Mouse (Mus musculus): ENCODE measurements around the gene Olfr524. TPM values are rescaled to one million over a fixed set of nuclear protein-coding genes. Genes with fewer than 3 reads are reported as not detected.

Gene Olfr524
- polyA plus RNA-seq (2014; fragmentation: Illumina TruSeq; extraction: RNeasy Lipid Tissue Mini Kit (QIAGEN cat#74804); ENCODE audit: low read depth, low replicate concordance): not detected

DNA sequence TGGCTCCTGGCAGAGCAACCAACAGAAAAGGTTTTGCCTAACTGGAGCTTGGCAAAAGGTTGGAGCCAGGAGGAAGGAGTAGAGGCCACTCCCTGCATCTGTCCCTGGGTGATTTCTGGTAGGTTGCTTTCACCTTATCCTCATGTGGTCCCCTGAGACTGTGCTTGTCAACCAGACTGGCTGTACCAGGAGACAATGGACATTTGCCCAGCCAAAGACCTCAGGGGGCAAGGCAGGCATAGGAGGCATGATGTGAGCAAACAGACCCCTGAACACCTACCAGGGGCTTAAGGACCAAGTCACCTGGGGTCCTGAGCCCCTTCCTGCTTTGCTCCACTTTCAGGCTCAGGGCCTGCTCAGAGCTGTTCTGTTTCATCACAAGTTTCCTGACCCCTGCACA is at the start of gene Olfr524:
Olfr524 (minus strand) TSS at position 101 of the 400 bp plus-strand sequence.

DNA sequence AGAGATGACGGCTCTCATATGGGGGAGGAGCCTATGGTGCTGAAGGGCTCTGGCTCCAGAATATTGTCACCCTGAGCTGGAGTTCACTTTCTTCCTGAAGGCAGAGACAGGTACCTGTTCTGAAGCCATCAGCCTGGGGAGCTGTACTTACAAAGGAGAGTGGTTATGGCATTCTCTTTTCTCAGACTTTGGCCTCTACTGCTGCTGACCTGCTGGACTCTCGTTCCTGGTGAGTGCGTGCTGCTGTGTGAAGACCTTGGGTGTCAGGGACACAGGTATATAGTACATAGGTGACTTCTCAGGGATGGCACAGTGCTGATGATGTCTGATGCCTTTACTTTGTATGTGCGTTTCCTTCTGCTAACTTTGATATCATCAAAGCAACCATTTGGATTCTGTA is 41.5 kb upstream of the Olfr524 start, which contains the start of gene 5830411N06Rik:
5830411N06Rik (plus strand) TSS at position 69 of the 400 bp plus-strand sequence.

DNA sequence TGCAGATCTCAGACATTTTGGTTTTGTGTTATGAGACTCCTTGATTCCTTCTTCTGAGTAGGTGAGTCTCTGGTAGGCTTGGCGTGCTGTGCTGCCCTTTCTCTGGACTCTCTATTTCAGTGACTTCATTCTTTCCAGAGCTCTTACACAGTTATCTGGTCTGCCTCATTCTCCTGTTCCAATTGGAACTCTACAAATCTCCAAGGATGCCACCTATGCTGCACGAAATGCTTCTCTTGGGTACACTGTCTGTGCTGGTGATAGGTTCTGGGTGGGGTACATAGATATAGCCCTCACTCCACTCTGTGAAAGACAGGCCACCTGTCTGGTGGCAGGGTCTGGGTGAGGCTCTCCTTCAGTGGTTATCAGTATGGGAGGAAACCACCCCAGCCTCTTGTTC is 12.2 kb upstream of the Olfr524 start, which contains the start of gene Cd163l1:
Cd163l1 (plus strand) TSS at position 301 of the 400 bp plus-strand sequence.

DNA sequence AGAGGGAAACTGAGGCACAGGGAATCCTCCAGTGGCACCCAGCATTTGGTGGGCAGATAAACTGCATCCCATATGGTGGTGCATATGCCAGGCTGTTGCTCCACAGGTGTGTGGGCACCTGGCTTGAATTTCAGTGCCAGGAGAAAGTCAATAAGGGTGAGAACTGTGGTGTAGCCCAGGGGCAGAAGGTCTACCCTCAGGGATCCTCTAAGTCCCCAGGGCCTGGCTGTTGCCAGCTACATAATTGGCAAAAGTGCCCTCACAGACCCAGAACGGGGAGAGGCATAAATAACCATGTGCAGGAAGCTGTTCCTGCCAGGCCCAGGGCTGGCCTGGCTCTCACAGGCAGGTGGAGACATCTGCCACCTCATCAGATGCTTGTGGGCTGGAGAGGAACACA is 32.8 kb downstream of the Olfr524 start, which contains the start of gene Olfr523:
Olfr523 (plus strand) TSS at position 282 of the 400 bp plus-strand sequence.

DNA sequence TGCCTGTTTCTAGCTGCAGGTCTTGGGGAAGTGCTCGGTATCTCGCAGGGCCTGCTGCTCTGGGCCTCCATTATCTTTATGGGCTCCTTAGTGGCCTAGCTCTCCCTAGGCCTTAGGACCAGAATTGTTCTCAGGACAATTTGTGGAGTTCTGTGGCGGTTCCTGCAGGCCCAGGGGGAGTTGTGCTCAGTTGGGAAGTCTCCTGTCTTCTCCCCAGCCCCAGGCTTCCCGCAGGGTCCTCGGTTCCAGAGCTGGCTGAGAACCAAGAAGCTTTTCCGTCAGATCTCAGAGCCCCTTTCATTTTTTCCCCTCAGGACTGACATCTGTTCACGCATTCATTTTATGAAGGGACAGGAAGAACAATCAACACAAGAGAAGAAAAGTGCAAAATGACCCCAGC is 41.1 kb downstream of the Olfr524 start, which contains the start of gene Olfr522:
Olfr522 (minus strand) TSS at position 101 of the 400 bp plus-strand sequence.

DNA sequence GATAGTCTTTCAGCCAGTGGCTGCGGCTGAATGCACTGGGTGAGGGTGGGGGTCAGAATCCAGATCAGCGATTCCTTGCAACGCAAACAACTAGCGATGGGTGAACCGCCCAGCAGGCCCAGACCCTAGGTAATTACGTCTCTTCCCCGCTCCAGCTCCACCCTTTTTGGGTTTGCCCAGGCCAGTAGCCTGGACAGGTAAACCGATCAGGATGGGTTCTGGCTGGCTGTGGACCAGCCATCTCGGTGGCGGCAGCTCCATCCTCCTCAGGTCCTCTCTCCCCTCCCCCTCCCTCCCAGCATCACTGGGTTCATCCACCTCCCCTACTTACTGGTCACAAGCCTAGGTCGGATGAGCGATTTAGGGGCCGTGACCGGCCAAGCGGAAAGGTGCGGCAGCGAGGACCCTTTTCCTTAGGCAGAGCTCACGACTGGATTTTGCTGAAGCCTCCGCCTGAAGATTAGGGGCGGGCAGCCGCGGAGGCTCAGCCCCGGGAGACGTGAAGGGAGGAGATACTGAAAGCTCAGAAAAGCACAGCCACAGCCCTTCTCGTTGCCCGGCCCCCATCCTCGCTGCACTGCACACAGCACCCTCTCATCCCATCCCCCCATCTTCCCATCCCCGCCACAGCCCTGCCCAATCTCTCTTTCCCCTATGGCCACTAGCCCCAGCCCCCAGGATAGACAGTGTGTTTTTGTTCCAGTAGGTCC is 51.4 kb downstream of the Olfr524 start, which contains the start of gene Sprn:
Sprn (minus strand) TSS at position 660 of the 710 bp plus-strand sequence.

Other genes with a start within 250 kb of the Olfr524 start
- not detected for gene 6430531B16Rik, start 227.2 kb downstream of the Olfr524 start, polyA plus RNA-seq (2014; fragmentation: Illumina TruSeq; extraction: RNeasy Lipid Tissue Mini Kit (QIAGEN cat#74804); ENCODE audit: low read depth, low replicate concordance)
- gene Adam8, start 213.4 kb downstream of the Olfr524 start, polyA plus RNA-seq (2014; fragmentation: Illumina TruSeq; extraction: RNeasy Lipid Tissue Mini Kit (QIAGEN cat#74804); ENCODE audit: low read depth, low replicate concordance): not detected
- 5.6 TPM for gene Zfp511, start 169.6 kb downstream of the Olfr524 start, polyA plus RNA-seq (2014; fragmentation: Illumina TruSeq; extraction: RNeasy Lipid Tissue Mini Kit (QIAGEN cat#74804); ENCODE audit: low read depth, low replicate concordance)
- gene Tubgcp2, start 169.3 kb downstream of the Olfr524 start, polyA plus RNA-seq (2014; fragmentation: Illumina TruSeq; extraction: RNeasy Lipid Tissue Mini Kit (QIAGEN cat#74804); ENCODE audit: low read depth, low replicate concordance): 8.4 TPM
- not detected for gene Msx3, start 156.9 kb downstream of the Olfr524 start, polyA plus RNA-seq (2014; fragmentation: Illumina TruSeq; extraction: RNeasy Lipid Tissue Mini Kit (QIAGEN cat#74804); ENCODE audit: low read depth, low replicate concordance)
- not detected for gene Caly, start 123.4 kb downstream of the Olfr524 start, polyA plus RNA-seq (2014; fragmentation: Illumina TruSeq; extraction: RNeasy Lipid Tissue Mini Kit (QIAGEN cat#74804); ENCODE audit: low read depth, low replicate concordance)
- gene Prap1, start 112.6 kb downstream of the Olfr524 start, polyA plus RNA-seq (2014; fragmentation: Illumina TruSeq; extraction: RNeasy Lipid Tissue Mini Kit (QIAGEN cat#74804); ENCODE audit: low read depth, low replicate concordance): not detected
- gene Fuom, start 103.5 kb downstream of the Olfr524 start, polyA plus RNA-seq (2014; fragmentation: Illumina TruSeq; extraction: RNeasy Lipid Tissue Mini Kit (QIAGEN cat#74804); ENCODE audit: low read depth, low replicate concordance): 20.7 TPM
- gene Paox, start 90.2 kb downstream of the Olfr524 start, polyA plus RNA-seq (2014; fragmentation: Illumina TruSeq; extraction: RNeasy Lipid Tissue Mini Kit (QIAGEN cat#74804); ENCODE audit: low read depth, low replicate concordance): 26.3 TPM
- 196 TPM for gene Echs1, start 89.5 kb downstream of the Olfr524 start, polyA plus RNA-seq (2014; fragmentation: Illumina TruSeq; extraction: RNeasy Lipid Tissue Mini Kit (QIAGEN cat#74804); ENCODE audit: low read depth, low replicate concordance)
- gene Mtg1, start 68.4 kb downstream of the Olfr524 start, polyA plus RNA-seq (2014; fragmentation: Illumina TruSeq; extraction: RNeasy Lipid Tissue Mini Kit (QIAGEN cat#74804); ENCODE audit: low read depth, low replicate concordance): 6.2 TPM
- 0.95 TPM for gene Sprn, start 51.1 kb downstream of the Olfr524 start, polyA plus RNA-seq (2014; fragmentation: Illumina TruSeq; extraction: RNeasy Lipid Tissue Mini Kit (QIAGEN cat#74804); ENCODE audit: low read depth, low replicate concordance)
- not detected for gene Olfr522, start 41.2 kb downstream of the Olfr524 start, polyA plus RNA-seq (2014; fragmentation: Illumina TruSeq; extraction: RNeasy Lipid Tissue Mini Kit (QIAGEN cat#74804); ENCODE audit: low read depth, low replicate concordance)
- not detected for gene Olfr523, start 32.7 kb downstream of the Olfr524 start, polyA plus RNA-seq (2014; fragmentation: Illumina TruSeq; extraction: RNeasy Lipid Tissue Mini Kit (QIAGEN cat#74804); ENCODE audit: low read depth, low replicate concordance)
- gene Cd163l1, start 12.3 kb upstream of the Olfr524 start, polyA plus RNA-seq (2014; fragmentation: Illumina TruSeq; extraction: RNeasy Lipid Tissue Mini Kit (QIAGEN cat#74804); ENCODE audit: low read depth, low replicate concordance): not detected
- gene 5830411N06Rik, start 41.3 kb upstream of the Olfr524 start, polyA plus RNA-seq (2014; fragmentation: Illumina TruSeq; extraction: RNeasy Lipid Tissue Mini Kit (QIAGEN cat#74804); ENCODE audit: low read depth, low replicate concordance): not detected
- gene Olfr525, start 114.9 kb upstream of the Olfr524 start, polyA plus RNA-seq (2014; fragmentation: Illumina TruSeq; extraction: RNeasy Lipid Tissue Mini Kit (QIAGEN cat#74804); ENCODE audit: low read depth, low replicate concordance): not detected
- not detected for gene Olfr527, start 128.1 kb upstream of the Olfr524 start, polyA plus RNA-seq (2014; fragmentation: Illumina TruSeq; extraction: RNeasy Lipid Tissue Mini Kit (QIAGEN cat#74804); ENCODE audit: low read depth, low replicate concordance)
- gene Olfr60, start 155.7 kb upstream of the Olfr524 start, polyA plus RNA-seq (2014; fragmentation: Illumina TruSeq; extraction: RNeasy Lipid Tissue Mini Kit (QIAGEN cat#74804); ENCODE audit: low read depth, low replicate concordance): not detected
- not detected for gene Olfr530, start 170.4 kb upstream of the Olfr524 start, polyA plus RNA-seq (2014; fragmentation: Illumina TruSeq; extraction: RNeasy Lipid Tissue Mini Kit (QIAGEN cat#74804); ENCODE audit: low read depth, low replicate concordance)
- not detected for gene Olfr531, start 197.0 kb upstream of the Olfr524 start, polyA plus RNA-seq (2014; fragmentation: Illumina TruSeq; extraction: RNeasy Lipid Tissue Mini Kit (QIAGEN cat#74804); ENCODE audit: low read depth, low replicate concordance)
- not detected for gene Olfr532, start 215.7 kb upstream of the Olfr524 start, polyA plus RNA-seq (2014; fragmentation: Illumina TruSeq; extraction: RNeasy Lipid Tissue Mini Kit (QIAGEN cat#74804); ENCODE audit: low read depth, low replicate concordance)